Mouse (Mus musculus) C2C12 (cell line): Measurements from ENCODE around the gene Hrk. TPM values are rescaled to one million over a fixed set of nuclear protein-coding genes. Genes with fewer than 3 reads are reported as not detected.
A peak's percentile ranks its signal among the peaks of the same experiment; 100 is the strongest.

Experiments
- H3K27me3 ChIP-seq: one replicate; pipeline ENCODE4 v1.6.1; 2011; ENCODE audit not compliant: control insufficient read depth, insufficient read depth, insufficient read length
- H3K36me3 ChIP-seq: one replicate; pipeline ENCODE4 v1.6.1; 2011; ENCODE audit not compliant: control insufficient read depth, insufficient read depth
- H3K4me3 ChIP-seq: one replicate; pipeline ENCODE4 v1.5.1; 2011; ENCODE audit warnings: mild to moderate bottlenecking, control low read depth; ENCODE audit not compliant: poor library complexity, insufficient read depth, severe bottlenecking
- H3K79me2 ChIP-seq: one replicate; pipeline ENCODE4 v1.6.1; 2011; ENCODE audit not compliant: control insufficient read depth, insufficient read depth
- H3K79me3 ChIP-seq: one replicate; pipeline ENCODE4 v1.6.1; 2011; ENCODE audit warnings: low read depth, control low read depth
- H3ac ChIP-seq: one replicate; pipeline ENCODE3; 2011; ENCODE audit warnings: low read depth; ENCODE audit not compliant: control insufficient read depth, insufficient read length
- CEBPB ChIP-seq: IDR thresholded peaks from one replicate; pipeline ENCODE4 v1.6.1; 2011; ENCODE audit warnings: low read depth, mild to moderate bottlenecking, control low read depth, moderate library complexity
- CTCF ChIP-seq: IDR thresholded peaks from one replicate; pipeline ENCODE4 v1.5.1; 2011; ENCODE audit not compliant: control insufficient read depth, insufficient read depth, insufficient read length
- FOSL1 ChIP-seq: IDR thresholded peaks from one replicate; pipeline ENCODE4 v1.8.0; 2011; ENCODE audit warnings: mild to moderate bottlenecking, low read length; ENCODE audit not compliant: poor library complexity, insufficient read depth, severe bottlenecking
- MAX ChIP-seq: IDR thresholded peaks from one replicate; pipeline ENCODE4 v1.6.1; 2011; ENCODE audit warnings: mild to moderate bottlenecking, control low read depth
- MYOD1 ChIP-seq: IDR thresholded peaks from one replicate; pipeline ENCODE4 v1.6.1; 2011; ENCODE audit warnings: low read depth; ENCODE audit not compliant: control insufficient read depth, insufficient read length
- MYOG ChIP-seq: IDR thresholded peaks from one replicate; pipeline ENCODE4 v1.6.1; 2011; ENCODE audit not compliant: control insufficient read depth, insufficient read length; ENCODE audit errors: extremely low read depth
- USF1 ChIP-seq: IDR thresholded peaks from one replicate; pipeline ENCODE4 v1.6.1; 2011; ENCODE audit warnings: low read depth, mild to moderate bottlenecking, control low read depth, moderate library complexity
- polyA plus RNA-seq: library from polyadenylated mRNA; unstranded; fragments of >200 nt; fragmentation: generic; extraction: Trizol; gene quantifications from one replicate; pipeline ENCODE4 v1.2.1, GENCODE M21; 2012; ENCODE audit warnings: missing spikeins

Gene Hrk
- polyA plus RNA-seq, 1 experiment: not detected

DNA sequence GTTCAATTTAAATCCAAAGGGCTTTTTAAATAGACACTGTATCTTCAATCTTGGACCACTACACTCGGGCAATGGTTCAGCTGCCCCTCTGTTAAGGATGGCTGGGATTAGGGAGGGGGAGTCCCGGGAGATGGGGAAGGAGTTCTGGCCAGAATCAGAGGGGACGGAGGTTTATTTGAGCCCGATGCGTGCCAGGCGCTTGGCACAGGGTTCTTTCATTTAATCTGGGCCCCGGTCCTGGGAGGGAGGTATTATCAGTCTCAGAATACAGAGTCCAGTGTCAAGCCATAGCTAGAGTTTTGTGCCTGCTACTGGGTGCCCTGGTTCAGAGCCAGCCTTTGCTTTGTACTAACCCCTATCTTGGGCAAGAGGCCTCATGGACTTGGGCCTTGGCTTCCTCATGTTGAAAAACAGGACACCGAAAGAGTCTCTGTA lies 3.1 kb downstream of the Hrk start:
- H3K36me3 ChIP-seq: no peaks in the 10 kb centered on the region
- no peak overlapping the region for H3K4me3 ChIP-seq
- H3ac ChIP-seq: no peak overlapping the region
- H3K79me2 ChIP-seq: no peaks in the 10 kb centered on the region
- TF ChIP-seq MYOG (no peak), MYOD1 (no peak), FOSL1 (no peak), CEBPB (no peak), CTCF (no peak), USF1 (no peak), MAX (no peak)
- no peaks in the 10 kb centered on the region for H3K79me3 ChIP-seq
- H3K27me3 ChIP-seq: peaks cover 75% of the 10 kb centered on the region

DNA sequence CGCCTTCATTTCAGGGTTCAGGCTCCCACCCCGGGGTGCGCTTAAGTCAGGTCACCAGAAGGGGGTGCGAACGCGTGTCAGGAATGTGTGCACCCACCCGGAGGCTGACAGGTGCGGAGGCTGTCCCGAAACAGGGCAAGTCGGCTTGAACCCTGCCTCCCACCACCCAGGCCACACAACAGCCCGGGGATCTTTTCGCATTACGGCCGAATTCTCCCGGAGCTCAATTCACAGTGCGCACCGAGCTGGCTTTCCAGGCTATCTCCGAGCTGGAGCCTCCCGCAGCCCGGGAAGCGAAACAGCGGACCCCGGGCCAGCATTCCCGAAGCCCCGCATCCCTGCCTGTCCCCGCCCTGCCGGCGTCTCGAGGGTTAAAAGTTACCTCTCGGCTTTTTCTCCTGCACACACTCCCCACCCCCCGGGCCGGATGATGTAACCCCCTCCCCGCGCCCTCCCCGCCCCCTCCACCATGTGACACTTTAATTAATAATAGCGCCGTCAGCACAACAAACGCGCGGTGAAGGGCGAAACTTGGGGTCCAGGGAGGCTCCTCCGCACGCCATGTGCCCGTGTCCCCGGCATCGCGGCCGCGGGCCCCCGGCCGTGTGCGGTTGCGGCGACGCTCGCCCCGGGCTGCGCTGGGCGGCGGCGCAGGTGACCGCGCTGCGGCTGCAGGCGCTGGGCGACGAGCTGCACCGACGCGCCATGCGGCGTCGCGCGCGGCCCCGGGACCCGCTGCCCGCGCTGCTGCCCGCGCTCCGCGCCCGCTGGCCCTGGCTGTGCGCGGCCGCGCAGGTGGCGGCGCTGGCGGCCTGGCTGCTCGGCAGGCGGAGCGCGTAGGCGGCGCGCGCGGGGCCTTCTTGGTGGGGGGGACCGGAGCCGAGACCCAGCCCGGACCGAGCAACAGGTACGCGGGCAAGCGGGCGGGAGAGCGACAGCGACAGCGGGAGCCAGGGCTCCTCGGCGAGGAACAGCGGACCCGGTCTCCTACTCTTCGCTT lies 5.1 kb downstream of the Hrk start:
- H3ac ChIP-seq: no peak overlapping the region
- no peaks in the 10 kb centered on the region for H3K79me3 ChIP-seq
- TF ChIP-seq MYOD1 (no peak), USF1 (no peak), MYOG (no peak), MAX (no peak), FOSL1 (no peak), CTCF (no peak), CEBPB (no peak)
- H3K27me3 ChIP-seq: peaks cover 73% of the 10 kb centered on the region
- H3K4me3 ChIP-seq: no peak overlapping the region
- H3K36me3 ChIP-seq: no peaks in the 10 kb centered on the region
- no peaks in the 10 kb centered on the region for H3K79me2 ChIP-seq

DNA sequence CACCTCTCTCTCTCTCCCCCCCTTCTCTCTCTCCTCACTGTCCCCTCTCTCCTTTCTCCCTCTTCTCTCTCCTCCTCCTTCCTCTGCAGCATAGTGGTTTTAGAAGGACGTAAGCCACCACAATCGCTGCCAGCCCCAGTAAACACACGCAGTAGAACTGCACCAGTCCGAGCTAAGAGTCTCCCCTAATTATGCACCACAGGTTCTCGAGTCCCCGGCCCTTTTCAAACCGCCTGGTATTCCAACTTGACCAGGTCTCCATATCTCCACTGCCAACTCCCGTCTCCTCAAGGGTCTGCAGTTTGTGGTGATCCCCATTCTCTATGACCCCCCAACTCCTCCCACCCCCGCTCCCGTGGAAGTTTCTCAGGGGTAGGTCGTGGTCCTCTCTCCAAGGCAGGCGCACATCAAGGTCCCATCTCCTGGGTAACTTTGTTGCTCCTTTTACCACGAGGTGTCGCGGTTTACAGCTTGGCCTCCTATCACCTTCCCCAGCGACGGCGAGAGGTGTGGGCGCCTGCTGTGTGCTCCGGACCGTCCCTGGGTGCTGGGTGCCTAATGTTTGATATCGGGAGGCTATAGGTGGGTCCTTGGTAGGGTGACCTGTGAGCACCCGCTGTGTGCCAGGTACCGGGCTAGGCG lies 6.6 kb downstream of the Hrk start:
- no peaks in the 10 kb centered on the region for H3K79me3 ChIP-seq
- H3K27me3 ChIP-seq: peaks cover 69% of the 10 kb centered on the region
- TF ChIP-seq MYOD1: no peak
- no peak for TF ChIP-seq MAX
- H3K79me2 ChIP-seq: no peaks in the 10 kb centered on the region
- no peak overlapping the region for H3ac ChIP-seq
- H3K36me3 ChIP-seq: no peaks in the 10 kb centered on the region
- H3K4me3 ChIP-seq: no peak overlapping the region

DNA sequence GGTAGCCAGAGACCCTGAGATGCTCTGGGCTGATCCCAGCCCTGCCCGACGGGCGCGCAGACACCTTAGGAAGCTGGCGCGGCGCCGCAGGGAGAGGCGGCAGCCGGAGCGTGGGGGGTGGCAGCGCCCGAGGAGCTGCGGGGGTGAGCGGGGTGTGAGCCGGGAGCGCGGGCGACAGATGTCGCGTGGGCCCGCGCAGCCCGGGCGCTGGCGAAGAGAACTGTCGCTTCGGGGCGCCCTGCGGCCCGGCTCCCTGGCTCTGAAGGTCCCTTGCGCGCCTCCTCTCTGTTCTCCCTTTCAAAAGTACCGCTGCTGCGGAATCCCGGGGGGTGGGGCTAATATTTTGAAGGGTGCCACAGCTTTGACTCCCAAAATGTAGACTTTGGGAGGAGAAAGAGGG lies 7.2 kb downstream of the Hrk start:
- no peak overlapping the region for H3K4me3 ChIP-seq
- TF ChIP-seq MAX: no peak
- no peak for TF ChIP-seq MYOD1
- no peak for TF ChIP-seq CTCF
- no peak for TF ChIP-seq FOSL1
- no peaks in the 10 kb centered on the region for H3K79me3 ChIP-seq
- H3K79me2 ChIP-seq: no peaks in the 10 kb centered on the region
- no peaks in the 10 kb centered on the region for H3K36me3 ChIP-seq
- peaks cover 67% of the 10 kb centered on the region for H3K27me3 ChIP-seq
- H3ac ChIP-seq: no peak overlapping the region

DNA sequence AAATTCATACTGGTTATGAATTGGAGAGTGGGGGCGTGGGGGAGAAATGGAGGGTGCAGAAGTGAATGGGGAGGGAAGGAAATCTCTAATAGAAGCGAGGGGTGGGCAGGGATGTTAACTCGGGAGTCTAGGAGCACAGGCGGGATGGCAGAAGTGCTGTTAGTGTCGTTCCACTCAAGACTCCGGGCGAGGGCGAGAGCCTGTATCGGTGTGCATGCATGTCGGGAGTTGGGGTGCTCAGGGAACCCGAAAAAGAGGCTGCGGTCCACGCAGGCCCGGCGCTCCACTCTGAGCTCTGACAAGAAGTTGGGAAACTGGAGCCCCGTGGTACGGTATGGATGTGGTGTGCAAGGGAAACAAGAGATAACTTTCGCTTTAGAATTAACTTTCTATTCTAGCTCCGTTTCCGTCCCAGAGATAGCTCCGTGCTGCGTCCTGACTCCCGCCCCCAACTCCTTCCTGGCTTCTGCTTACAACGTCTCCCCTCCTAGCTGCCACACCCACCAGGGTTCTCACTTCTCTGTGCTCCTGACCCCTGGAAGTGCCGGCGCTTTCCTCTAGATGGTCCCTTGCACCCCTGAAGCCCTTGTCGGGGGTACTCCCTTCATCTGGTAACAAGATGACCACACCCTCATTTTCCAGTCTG lies 7.8 kb downstream of the Hrk start:
- Histone ChIP-seq H3K79me2 (no peaks in the 10 kb centered on the region), H3K36me3 (no peaks in the 10 kb centered on the region), H3K4me3 (no peak overlapping the region), H3ac (peak overlapping the region; percentile 12), H3K27me3 (peaks cover 67% of the 10 kb centered on the region), H3K79me3 (no peaks in the 10 kb centered on the region)
- TF ChIP-seq MYOG (no peak), CTCF (no peak), USF1 (no peak), MAX (no peak), FOSL1 (no peak), CEBPB (no peak), MYOD1 (no peak)
